Mouse (Mus musculus) ovary, postnatal 10 days (tissue): ENCODE results near the gene Olfr390.

Source experiments
- DNase-seq: peaks from one replicate; pipeline ENCODE4 v3.0.0; 2022; ENCODE audit warnings: low spot score

Gene Olfr390

GRCm38 (mm10) chr11:73782664-73783063, at the start of gene Olfr390:
Gene Olfr390 (plus strand): TSS chr11:73782964.
- DNase-seq = no peak

GRCm38 (mm10) chr11:73759115-73759514, 23.6 kb upstream of the Olfr390 start:
- no peak for DNase-seq

- no peak for DNase-seq
Measured at GRCm38 (mm10) chr11:73780613-73781012, 2.2 kb upstream of the Olfr390 start, which contains the start of gene Olfr389. Gene Olfr389 (minus strand): TSS chr11:73780713.

- no peak for DNase-seq
Measured at GRCm38 (mm10) chr11:73802952-73803351, 20.2 kb downstream of the Olfr390 start, which contains the start of gene Olfr391-ps. Gene Olfr391-ps (minus strand): TSS chr11:73803052.

DNA sequence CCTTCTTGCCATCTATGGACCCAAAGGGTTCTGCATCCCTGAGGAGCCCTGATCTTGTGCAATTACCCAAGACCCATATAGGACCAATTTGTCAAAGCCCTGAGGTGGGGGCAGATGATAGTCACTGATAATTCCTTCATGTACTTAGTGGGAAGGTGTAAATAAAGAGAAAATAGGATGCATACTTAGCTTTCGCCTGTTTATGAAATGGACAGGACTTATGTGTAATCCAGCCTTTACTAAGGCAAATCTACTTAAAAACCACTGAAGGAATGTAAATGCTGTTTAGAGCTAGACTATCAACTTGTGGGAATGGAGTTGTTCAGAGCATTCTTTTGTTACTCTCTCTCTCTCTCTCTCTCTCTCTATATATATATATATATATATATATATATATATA, 34.2 kb downstream of the Olfr390 start, which contains the start of gene Olfr392:
TSS of gene Olfr392 (minus strand) at position 101 of the 400 bp plus-strand sequence.
- DNase-seq = no peak
